Mouse (Mus musculus) adrenal gland, adult 10 weeks (tissue): Measurements from ENCODE around the gene Gfod2. TPM values are rescaled to one million over a fixed set of nuclear protein-coding genes. Genes with fewer than 3 reads are reported as not detected.

ENCODE experiments used
- polyA plus RNA-seq: library from polyadenylated mRNA; stranded (reverse); fragments of 350-450 nt; fragmentation: Illumina TruSeq; extraction: RNeasy Lipid Tissue Mini Kit (QIAGEN cat#74804); gene quantifications from one replicate; pipeline ENCODE4 v1.2.3, GENCODE M21; 2014; ENCODE audit warnings: low read depth, low replicate concordance

The Gfod2 gene
- polyA plus RNA-seq: 0.52 TPM

DNA sequence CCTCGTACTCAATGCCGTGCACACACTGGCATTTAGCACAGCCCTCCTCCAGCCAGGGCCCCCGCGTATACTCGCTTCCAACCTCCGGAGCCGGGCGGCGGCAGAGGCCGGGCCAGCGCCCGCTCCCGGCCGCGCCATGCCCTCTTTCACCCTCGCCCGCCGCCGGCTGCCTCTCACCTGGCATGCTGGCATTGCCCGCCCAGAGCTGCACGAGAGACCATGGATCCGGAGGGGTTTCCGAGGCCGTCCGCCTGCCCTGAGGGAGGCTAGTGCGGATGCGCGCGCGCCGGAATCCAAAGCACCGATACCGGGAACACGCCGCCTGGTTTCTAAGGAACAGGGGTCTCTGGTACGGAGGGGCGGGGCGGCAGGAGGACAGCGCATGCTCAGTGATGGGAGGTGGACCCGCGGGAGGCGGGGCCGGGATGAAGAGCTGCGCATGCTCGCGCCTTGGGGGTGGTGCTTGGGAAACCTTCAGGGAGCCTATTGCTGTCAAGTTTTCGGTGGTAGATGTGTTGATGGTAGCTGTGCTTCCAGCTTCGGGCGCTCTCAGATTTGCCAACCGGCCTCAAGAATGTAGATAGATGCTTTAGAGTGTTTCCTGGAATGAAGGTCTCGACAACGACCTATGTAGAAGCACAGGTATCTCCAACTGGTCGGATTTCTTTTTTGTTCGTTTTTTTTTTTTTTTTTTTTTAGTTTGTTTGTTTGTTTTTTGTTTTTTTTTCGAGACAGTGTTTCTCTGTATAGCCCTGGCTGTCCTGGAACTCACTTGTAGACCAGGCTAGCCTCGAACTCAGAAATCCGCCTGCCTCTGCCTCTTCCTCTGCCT is at the start of gene Gfod2:
TSS of gene Gfod2 (minus strand) at position 388 of the 832 bp plus-strand sequence.

DNA sequence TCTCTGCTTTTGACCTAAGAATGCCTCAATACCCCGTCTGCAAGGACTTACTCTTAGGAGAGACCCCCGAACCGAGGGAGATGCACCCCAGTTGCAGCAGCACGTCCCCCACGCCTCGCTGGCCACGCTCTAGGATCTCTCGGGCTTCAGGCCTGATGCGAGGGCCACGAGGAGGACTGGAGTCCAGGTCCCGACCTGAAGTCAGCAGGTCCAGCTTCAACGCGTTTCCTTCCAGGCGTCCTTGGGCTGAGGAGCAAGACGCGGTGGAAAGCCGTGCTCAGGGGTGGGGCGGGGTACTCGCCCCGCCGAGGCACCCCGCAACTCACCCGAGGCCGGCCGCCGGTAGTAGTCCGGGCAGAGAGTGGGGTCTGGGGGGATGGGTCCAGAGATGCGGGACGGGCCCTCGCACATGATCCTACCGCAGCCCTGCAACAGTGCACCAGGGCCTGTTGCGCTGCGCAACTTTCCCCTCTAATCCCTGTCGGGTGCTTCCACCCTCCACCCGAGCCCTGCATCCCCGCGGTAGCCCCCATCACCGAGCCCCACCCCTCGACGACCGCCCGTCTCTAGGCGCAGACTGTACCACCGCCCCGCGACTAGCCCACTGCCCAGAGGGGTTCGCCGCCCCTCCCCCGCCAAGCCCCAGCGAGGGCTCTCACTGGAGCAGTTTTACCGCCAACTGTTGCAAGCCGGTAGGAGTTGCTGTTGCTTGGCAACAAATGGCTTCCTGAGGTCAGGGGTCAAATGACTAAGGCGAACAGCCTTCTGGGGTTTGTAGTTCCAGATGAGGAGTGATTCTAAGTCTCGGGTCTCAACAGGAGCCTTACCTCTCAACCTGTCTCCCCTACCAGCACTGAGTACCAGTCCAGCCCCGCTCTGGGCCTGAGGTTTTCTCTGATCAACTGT is 50.7 kb downstream of the Gfod2 start, which contains the start of the genes 4933405L10Rik and Enkd1:
TSS of gene 4933405L10Rik (plus strand) at position 158 of the 906 bp plus-strand sequence.
TSS of gene Enkd1 (minus strand) at position 713 of the 906 bp plus-strand sequence.

GRCm38 (mm10) chr8:105700966-105701824 is 57.3 kb downstream of the Gfod2 start, which contains the start of the genes Acd and Pard6a:
Acd (minus strand) TSS chr8:105701102.
Pard6a (plus strand) TSS chr8:105701148.

GRCm38 (mm10) chr8:105685796-105686308 is 72.6 kb downstream of the Gfod2 start, which contains the start of gene Carmil2:
Carmil2 (plus strand) TSS chr8:105686274.

Other genes starting within 250 kb of the Gfod2 start
- not detected for gene Hsd11b2, start 239.9 kb downstream of the Gfod2 start, polyA plus RNA-seq
- gene Atp6v0d1, start 192.6 kb downstream of the Gfod2 start, polyA plus RNA-seq: 22.7 TPM
- gene Ripor1, start 153.4 kb downstream of the Gfod2 start, polyA plus RNA-seq: 1.2 TPM
- gene Ctcf, start 122.1 kb downstream of the Gfod2 start, polyA plus RNA-seq: 80.5 TPM
- not detected for gene Agrp, start 121.3 kb downstream of the Gfod2 start, polyA plus RNA-seq
- gene Carmil2, start 72.4 kb downstream of the Gfod2 start, polyA plus RNA-seq: not detected
- gene Acd, start 57.6 kb downstream of the Gfod2 start, polyA plus RNA-seq: 0.70 TPM
- gene Pard6a, start 57.5 kb downstream of the Gfod2 start, polyA plus RNA-seq: not detected
- not detected for gene 4933405L10Rik, start 51.0 kb downstream of the Gfod2 start, polyA plus RNA-seq
- 0.52 TPM for gene Enkd1, start 50.5 kb downstream of the Gfod2 start, polyA plus RNA-seq
- gene Ranbp10, start 68.7 kb upstream of the Gfod2 start, polyA plus RNA-seq: 6.5 TPM
- not detected for gene Tsnaxip1, start 69.1 kb upstream of the Gfod2 start, polyA plus RNA-seq
- 0.99 TPM for gene Cenpt, start 94.6 kb upstream of the Gfod2 start, polyA plus RNA-seq
- 11.8 TPM for gene Thap11, start 96.5 kb upstream of the Gfod2 start, polyA plus RNA-seq
- 80.1 TPM for gene Nutf2, start 101.9 kb upstream of the Gfod2 start, polyA plus RNA-seq
- gene Edc4, start 122.2 kb upstream of the Gfod2 start, polyA plus RNA-seq: 2.9 TPM
- gene Nrn1l, start 134.9 kb upstream of the Gfod2 start, polyA plus RNA-seq: not detected
- gene Pskh1, start 141.8 kb upstream of the Gfod2 start, polyA plus RNA-seq: 4.8 TPM
- 0.76 TPM for gene Ctrl, start 175.2 kb upstream of the Gfod2 start, polyA plus RNA-seq
- gene Psmb10, start 179.8 kb upstream of the Gfod2 start, polyA plus RNA-seq: 1.2 TPM
- gene Lcat, start 184.7 kb upstream of the Gfod2 start, polyA plus RNA-seq: not detected
- 4.4 TPM for gene Slc12a4, start 207.4 kb upstream of the Gfod2 start, polyA plus RNA-seq
- not detected for gene Dpep3, start 220.8 kb upstream of the Gfod2 start, polyA plus RNA-seq
- gene Dus2, start 232.7 kb upstream of the Gfod2 start, polyA plus RNA-seq: 2.3 TPM
- gene Dpep2nb, start 247.3 kb upstream of the Gfod2 start, polyA plus RNA-seq: not detected